Mouse (Mus musculus) mature B cell (primary cell): Measurements from ENCODE around the gene Prtg.

Experiments
- in situ Hi-C: fragments of 300-500 bp; cut with MboI; formaldehyde crosslinking; loops from 2 replicates; pipeline ENCODE4 v1.14.3; 2019

Gene Prtg

DNA sequence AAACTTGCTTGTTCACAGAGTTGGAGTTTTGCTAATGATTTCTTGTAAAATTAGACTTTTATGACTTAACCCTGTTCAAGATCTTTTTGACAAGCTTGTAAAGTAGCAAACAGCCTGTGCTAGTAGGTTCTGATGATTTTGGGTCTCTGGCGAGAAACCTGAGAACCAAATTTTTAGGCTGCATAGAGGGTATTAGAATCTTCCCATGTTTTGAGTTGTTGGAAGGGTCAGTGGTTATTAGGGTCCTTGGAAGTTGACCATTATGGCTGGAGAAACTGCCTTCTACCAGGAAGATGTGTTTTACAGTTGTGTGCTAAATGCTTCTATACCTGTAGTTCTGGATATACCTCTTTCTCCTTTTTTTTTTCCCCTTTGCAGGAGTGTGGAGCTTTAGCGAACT is 2.4 kb downstream of the Prtg start:
- in situ Hi-C loops = no loop called here

DNA sequence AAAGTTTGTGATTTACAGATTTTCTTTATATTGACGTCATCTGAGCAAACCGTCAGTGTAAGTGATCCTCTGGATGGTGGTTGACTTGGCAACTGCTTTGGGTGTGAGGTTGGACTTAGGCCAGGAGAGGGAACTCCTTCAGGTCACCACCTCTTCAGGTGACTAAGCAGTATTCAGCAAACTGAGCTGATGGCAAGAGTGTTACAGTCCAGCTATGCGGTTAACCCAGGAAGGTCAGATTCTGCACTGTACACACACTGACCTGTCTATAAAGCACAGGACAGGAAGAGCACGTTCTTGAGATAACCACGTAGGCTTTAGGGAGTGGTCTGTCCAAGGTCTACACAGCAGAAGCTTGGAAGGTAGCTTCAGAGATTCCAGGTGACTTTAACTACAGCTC is 3.9 kb downstream of the Prtg start:
- in situ Hi-C loops = no loop called here

DNA sequence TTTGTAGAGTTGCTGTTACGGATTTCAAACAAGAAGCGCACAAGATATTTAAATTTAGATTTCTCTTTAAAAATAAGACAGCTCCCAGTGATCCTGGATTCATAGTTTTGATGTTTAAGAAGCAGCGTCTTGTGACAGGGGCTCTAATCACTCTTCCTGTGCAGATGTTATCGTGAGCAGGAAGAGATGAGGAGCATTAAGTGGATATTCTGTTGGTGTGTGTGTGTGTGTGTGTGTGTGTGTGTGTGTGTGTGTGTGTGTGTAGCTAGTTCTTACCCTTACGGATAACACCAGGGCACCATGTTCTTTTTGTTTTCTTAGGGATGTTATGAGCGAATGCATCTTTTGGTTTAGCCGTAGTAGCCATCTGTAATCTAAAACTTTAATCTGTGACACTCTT is 5.4 kb downstream of the Prtg start:
- in situ Hi-C loops = no loop called here

DNA sequence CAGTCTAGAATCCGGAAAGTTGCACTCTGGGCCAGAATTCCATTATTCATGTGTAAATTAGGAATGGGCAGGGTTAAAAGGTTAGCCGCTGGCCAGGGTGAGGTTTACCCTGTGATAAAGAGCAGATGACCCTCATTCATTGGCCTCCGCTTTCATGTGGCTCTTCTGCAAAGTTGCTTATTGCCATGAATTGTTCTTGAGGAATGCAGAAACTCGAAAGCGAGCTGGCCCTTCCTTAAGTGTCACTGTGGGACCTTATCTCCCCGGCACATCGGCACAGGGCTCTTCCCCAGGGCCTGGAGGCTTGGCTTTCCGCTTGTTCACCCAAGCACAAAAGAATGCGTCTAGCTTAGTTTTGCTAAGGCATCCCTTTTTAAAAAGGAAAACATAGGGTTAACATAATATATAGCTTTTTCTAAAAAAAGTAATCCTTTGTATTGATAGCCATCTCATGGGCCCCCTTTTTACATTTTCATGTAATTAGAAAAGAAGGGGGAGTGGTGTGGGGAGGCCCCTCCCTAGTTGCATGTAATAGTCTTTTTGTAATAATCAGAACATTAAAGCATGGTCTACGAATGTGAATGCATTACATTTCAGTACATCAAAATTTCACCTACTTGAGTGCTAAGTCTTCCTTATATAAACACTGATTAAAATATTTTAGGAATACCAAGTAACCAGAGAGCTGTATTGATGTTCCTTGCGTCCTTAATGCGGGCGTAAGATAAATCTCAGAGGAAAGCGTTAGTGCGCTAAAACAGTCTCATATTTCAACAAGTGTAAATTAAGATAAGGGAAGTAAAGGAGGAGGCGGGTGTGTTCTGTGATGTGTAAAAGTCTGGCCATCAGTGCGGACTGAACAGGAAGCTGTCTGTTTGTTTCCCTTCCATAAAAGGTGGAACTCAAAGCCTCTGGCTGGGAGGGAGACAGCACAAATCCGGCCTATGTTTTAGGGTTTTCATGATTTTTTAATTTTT is 6.2 kb downstream of the Prtg start:
- in situ Hi-C loops = no loop called here

DNA sequence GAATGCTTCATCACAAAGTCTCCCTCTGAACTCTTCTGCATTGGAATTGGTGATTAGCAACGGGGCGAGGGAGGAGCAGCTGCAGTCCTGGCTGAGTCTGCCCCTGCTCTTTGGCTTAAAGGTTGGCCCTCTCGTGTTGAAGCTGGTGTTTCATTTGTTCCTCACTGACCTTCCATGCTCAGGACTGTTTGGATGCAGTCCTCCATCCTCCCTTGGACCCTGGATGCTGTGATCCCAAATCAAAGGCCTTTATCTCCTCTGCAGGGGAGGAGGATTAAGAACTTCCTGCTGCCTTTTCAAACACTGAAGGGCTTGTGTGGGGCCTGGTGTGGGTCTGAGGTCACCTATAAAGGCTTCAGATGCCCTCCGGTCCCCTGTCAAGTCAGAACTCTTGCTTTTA is 18.8 kb downstream of the Prtg start:
- in situ Hi-C loops = no loop called here

DNA sequence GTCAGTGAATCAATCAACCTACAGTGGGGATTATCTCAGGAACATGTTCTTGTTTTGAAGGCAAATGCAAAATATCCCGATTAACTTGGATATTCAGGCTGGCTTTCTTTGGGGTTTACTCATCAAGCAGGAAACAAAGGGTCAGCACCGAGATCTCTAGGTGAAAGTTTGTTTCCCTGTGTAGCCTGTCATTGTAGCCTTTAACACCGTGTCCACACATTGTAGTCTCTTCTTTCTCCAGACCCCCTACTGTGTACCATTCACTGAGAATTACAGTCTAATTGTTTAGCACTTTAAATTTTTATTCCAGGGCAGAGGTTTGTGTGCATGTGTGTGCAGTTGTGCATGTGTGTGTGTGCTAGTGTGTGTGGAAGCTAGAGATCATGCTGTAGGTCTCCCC is 19.3 kb downstream of the Prtg start:
- in situ Hi-C loops = no loop called here

DNA sequence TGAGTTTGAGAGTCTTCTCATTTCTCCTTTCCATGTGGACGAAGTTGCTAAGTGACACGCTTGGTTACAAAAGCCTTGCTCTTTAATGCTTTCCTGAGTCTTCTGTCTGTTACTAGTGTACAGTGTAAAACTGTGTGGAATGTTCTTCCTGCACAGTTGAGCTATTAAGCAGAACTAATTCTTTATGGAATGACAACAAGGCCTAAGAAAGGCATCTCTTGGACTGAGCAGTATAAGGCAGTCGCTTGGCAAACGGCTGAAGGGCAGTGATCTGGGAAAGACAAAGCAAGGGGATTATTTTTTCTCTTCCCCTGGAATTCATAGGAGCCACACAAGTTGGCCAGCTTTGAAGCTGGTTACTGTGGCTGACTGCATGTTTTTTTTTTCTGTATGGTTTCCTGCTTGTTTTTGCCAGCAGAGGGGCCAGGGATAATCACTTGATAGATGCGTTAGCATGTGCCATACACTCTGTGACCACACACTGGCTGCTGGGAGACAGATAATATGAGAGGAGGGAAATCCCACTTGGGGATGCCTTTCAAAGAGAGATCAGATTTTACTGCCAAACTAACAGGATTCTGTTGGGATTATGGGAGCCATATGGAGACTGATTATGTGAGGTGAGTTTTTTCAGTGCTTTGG is 22.1 kb downstream of the Prtg start:
- in situ Hi-C loops = no loop called here

DNA sequence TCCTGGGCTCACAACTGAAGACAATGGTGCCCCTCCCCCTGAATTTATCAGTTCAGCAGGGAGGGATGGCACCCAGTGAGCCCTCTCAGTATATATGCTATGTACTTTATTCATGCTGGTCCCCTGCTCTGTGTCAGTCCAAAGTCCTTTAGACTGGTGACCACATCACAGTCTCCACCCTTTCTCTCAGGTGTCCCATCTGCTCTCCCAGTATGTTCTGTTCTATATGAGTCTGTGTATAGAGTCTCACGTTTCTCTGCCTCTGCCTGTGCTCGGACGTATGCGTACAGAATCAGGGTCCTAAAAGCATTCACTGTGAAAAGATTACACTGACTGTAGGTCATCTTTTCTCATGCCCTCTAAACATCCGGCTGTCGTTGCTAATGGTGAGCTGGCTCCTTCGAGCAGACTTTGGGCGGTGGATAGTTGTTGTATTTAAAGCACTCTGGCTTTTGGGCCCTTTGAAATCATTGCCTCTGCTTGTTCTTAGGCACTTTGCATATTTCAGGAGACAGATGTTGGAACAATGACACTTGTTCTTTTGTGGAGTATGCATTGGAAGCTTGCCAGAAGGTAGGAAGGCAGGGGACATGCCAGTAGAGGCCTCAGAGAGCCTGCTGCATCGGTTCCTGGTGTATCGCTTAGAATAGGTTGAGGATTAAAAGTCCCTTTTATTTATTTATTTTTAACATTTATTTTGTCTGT is 27.5 kb downstream of the Prtg start:
- in situ Hi-C loops = no loop called here

DNA sequence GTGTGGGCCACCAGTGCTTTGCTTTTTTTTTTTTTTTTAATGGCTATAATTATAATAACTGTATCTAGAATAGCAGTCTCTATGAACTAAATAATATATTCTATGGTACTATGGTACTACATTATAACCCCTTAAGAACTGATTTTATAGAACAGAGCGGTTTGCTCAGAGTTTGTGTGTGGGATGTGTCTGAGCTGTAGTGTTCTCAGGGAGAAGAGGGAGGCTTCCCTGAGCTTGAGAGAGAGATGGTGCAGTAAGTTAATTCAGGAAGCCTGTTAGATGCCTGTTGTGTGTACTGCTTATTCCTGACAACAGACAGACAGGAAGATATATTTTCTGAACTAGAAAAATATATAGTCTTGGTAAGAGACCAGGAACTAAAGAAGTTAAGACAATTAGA is 28.3 kb downstream of the Prtg start:
- in situ Hi-C loops = no loop called here

DNA sequence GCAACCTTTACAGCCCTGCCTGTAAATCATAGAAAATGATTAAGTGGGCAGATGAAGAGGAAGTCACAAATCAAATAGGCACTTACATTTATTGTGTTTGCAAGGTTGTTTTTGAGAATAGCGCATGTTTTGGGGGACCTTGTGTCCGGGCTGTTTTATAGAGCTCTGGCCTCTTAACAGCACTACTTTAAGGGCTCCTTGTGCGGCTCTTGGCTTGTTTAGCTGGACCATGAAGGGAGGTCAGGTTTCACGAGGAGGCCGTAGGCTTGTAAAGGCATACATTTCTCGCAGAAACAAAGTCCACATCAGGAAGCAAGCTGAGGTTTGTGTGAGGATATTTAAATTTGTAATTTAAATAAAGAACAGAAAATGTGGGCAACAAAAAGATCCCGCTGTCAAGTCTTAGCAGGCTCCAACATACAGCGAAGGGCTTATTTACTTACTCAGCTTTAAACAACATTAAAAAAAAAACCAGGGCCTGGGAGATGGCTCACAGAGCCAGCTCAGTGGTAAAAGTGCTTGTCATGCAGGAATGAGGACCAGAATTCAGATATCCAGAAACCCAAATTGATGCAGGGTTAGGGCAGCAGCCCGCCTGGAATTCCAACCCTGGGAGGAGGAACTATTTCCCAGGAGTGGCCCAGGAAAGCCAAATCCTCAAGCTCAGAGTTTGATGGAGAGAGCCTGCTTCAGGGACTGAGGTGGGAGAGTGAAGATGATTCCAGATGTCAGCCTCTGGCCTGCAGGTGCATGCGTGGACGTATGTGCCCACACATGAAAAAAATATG is 30.2 kb downstream of the Prtg start:
- in situ Hi-C loops = no loop called here

DNA sequence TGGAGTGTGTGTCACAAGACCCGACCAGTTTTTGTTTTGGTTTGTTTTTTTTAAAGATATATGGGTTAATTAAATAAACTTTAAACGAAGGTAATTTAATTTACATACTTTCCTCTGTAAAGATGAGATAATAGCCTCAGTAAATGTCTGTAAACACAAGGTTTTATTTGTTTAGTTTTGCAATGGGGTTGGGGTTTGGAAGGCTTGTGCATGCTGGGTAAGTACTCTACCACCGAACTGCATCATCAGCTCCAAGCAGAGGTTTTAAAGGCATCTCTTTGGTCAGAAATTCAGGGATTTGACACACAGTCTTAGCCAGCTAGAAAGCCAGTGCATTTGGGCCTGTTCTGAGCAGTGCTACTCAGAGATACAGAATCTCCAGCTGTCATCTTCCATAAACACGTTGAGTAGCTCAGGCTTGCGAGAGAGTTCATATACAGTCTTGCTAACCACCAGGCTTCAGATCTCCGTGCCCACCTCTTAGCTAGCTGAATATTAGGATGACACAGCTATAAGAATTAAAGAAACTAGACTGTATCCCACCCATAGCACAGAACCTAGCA is 31.0 kb downstream of the Prtg start:
- in situ Hi-C loops = no loop called here

DNA sequence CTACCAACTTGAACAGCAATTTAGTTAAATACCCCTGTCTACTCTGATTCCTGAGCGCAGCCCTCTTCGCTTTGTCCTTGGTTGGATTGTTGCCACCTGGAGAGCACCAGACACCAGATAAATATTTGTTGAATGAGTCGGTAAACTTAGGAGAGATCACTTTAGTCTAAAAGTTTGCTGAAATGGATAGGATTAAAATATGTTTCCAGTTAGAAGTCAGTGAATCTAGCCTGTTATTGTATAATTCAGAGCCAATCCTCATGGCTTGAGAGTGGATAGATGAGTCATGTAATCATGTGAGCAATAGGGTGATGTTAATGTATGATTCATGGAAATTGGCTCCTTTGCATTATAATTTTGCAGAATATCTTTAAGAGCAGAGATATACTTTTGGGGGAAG is 31.6 kb downstream of the Prtg start:
- in situ Hi-C loops = no loop called here

DNA sequence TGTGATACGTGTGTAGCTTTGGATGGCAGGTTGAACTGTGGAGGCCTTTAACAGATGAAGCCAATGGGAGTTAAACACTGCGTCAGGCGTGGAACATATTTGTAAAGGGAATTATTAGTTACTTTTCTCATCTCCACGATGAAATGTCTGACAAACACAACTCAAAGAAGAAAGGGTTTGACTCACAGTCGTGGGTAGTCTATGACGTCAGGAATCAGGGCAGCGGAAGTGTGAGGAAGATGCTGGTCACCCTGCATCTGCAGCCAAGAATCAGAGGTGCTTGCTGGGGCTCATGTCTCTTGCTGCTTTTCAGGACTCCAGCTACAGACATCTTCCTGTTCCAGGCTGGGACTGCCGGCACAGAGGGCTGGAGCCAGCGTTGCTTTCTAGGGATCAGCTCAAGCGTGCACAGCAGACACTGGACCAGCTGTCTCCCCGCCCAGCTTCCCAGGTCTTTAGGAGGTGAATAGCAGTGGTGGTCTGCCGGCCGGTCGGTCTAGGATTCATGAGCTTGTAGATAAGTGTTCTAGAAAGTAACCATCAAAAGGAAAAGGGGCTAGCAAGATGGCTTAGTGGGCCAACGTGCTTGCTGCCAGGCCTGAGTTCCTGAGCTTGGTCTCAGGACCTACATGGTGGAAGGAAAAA is 32.8 kb downstream of the Prtg start:
- in situ Hi-C loops = no loop called here

DNA sequence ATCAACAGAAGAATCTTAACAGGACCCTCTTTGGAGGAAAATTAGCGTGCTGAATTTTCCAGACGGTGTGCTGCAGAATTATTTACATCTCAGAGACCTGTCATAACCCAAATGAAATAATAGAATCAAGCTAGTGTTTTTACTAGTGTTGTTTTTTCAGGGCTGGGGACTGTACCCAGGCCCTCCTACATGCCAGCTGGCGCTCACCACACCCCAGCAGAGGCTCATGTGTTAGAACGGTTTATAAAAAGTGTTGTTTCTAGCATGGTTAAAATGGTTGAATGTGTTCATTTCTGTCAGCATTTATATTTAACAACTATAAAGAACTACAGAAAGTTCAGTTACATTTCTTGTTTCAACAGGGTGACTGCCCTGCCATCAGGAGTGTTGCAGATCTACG is 37.8 kb downstream of the Prtg start:
- in situ Hi-C loops = no loop called here

DNA sequence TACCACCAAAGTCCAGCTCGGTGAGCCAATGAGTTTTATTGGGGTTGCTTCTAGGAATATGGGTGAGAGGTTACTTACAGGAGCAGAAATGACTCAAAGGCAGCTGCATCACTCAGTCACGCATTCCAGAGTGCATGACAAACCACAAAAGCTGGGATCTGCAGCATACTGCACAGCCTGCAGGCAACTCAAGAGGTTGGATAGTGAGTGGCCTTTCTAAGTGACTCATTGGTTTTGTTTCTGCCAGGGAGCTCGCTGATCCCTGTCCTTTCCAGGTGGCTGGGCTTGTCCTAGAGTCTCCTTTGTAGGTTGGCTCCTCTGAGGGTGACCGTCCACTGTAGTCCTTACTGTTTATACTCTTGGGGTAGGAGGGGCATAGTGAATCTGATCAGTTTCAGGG is 39.5 kb downstream of the Prtg start:
- in situ Hi-C loops = no loop called here

DNA sequence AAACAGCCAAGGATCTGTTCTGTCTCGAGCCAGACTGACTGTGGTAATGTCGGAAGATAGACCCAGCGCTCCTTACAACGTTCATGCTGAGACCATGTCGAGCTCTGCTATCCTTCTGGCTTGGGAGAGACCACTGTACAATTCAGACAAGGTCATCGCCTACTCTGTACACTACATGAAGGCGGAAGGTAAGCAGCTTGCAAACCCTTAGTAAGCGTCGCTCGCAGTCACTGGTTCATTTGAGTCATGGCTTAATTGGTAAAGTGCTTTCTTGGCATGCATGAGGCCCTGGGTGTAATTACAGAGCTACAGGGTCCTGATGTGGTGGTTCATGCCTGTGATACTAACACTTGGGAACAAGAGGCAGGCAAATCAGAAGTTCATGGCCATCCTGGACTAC is 44.9 kb downstream of the Prtg start:
- in situ Hi-C loops = no loop called here

DNA sequence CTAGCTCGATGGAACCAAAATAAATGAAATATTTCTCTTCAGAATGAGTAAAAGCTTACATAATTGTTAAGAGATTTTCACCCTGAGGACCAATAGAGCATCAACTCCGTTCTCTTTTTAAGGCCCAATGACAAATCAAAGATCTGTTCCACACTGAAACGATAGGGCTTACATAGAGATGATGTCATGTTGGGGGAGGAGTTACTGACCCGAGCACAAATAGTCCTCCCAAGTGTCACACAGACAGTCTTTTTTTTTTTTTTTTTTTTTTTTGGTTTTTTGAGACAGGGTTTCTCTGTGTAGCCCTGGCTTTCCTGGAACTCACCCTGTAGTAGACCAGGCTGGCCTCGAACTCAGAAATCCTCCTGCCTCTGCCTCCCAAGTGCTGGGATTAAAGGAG is 45.3 kb downstream of the Prtg start:
- in situ Hi-C loops = no loop called here

DNA sequence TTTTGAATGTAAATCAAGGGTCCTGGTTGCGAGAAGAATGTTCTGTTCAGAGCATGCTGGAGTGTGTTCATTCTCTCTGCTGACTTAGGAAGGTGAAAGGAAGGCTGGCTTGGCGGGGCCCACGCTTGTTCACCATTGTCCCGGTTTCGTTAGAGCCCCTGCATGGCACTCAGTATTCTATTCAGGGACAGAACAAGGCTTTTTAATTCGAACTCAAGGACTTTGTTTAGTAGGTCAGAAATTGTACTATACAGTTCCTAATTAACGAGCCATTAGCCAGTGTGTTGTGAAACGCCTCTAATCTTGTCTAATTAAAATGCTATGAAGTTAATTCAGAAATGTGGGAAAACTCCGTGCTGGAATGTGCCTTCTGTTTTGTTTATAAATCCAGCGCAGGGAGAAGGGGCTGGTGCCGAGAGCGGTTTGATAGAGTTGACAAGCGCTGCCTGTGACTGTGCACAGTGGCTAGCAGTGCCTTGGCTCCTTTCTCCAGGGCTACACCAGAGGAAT is 47.1 kb downstream of the Prtg start:
- in situ Hi-C loops = no loop called here

DNA sequence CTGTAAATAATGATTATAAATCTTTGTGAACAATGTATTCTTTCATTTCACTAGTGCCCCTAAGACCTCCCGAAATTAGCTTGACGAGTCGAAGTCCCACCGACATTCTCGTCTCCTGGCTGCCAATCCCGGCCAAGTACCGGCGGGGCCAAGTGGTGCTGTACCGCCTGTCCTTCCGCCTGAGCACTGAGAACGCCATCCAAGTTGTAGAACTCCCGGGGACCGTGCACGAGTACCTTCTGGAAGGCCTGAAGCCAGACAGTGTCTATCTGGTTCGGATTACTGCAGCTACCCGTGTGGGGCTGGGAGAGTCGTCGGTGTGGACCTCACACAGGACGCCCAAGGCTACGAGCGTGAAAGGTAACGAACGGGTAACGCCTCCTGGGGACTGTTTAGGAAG is 50.0 kb downstream of the Prtg start:
- in situ Hi-C loops = no loop called here

DNA sequence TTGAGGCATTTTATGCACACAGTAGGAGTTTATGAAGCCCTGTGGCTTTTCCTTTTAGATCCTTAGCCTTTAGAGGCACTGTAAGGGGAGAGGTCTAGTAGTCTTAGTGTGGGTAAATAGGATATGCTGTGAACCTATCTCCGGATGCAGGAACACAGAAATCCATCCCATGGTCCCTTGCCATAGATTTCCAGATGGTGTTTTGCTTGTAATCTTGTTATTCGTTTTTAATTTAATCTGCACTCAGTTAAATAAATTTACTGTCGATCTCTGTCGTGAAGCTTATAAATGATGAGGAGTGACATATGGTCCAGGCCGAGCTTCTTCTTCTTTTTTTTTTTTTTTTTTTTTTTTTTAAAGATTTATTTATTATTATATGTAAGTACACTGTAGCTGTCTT is 54.1 kb downstream of the Prtg start:
- in situ Hi-C loops = no loop called here

DNA sequence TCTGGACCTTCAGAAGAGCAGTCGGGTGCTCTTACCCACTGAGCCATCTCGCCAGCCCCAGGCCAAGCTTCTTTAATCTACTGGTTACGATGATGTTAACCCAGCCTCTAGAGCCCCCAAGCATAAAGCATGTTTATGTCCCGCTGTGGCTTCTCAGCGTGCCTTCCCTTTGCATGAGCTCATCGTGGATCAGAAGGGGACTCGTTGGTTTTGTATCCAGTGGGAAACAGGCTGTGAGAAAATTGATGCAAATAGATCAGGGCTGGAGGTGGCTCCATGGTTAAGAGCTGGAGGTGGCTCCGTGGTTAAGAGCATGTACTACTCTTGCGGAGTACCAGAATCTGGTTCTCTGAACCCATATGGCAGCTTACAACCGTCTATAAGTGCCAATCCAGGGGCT is 54.6 kb downstream of the Prtg start:
- in situ Hi-C loops = no loop called here
